Mouse (Mus musculus) forebrain, embryonic 12.5 days (tissue): ENCODE measurements around the gene Ndst4. TPM values are rescaled to one million over a fixed set of nuclear protein-coding genes. Genes with fewer than 3 reads are reported as not detected.

Experiments used
- ATAC-seq: fragments of 200-750 bp; cut with Nextera tagmentation; 2 replicates; pipeline ENCODE4 v1.8.0; 2017; ENCODE audit warnings: moderate TSS enrichment; ENCODE audit not compliant: low FRiP score
- H3K27ac ChIP-seq: fragments of 300-500 bp; sonication (generic); 2 replicates; pipeline ENCODE4 v1.5.1; 2016; ENCODE audit warnings: mild to moderate bottlenecking
- H3K27me3 ChIP-seq: fragments of 300-500 bp; sonication (generic); 2 replicates; pipeline ENCODE4 v1.6.1; 2016; ENCODE audit warnings: mild to moderate bottlenecking
- H3K36me3 ChIP-seq: fragments of 300-500 bp; sonication (generic); replicated peaks from 2 replicates; pipeline ENCODE4 v1.6.1; 2016; ENCODE audit warnings: mild to moderate bottlenecking
- H3K4me1 ChIP-seq: fragments of 300-500 bp; sonication (generic); 2 replicates; pipeline ENCODE4 v1.6.1; 2016
- H3K4me2 ChIP-seq: fragments of 300-500 bp; sonication (generic); 2 replicates; pipeline ENCODE4 v1.6.1; 2016; ENCODE audit warnings: mild to moderate bottlenecking, moderate library complexity
- H3K4me3 ChIP-seq: fragments of 300-500 bp; sonication (generic); replicated peaks from 2 replicates; pipeline ENCODE4 v1.5.1; 2016; ENCODE audit warnings: mild to moderate bottlenecking
- H3K9ac ChIP-seq: fragments of 300-500 bp; sonication (generic); 2 replicates; pipeline ENCODE4 v1.6.1; 2016; ENCODE audit warnings: mild to moderate bottlenecking
- H3K9me3 ChIP-seq: fragments of 300-500 bp; sonication (generic); 2 replicates; pipeline ENCODE4 v1.6.1; 2016
- WGBS: fragments of 180-500 bp; shearing (Covaris S2); methylation state at CpG from one replicate; pipeline ENCODE4 v1.1.7; 2016; 5-methylcytosine and 5-hydroxymethylcytosine counted together
- polyA plus RNA-seq: library from polyadenylated mRNA; unstranded; fragments of >200 nt; fragmentation: Nextera tagmentation; extraction: Ambion mirVana; gene quantifications from 2 replicates; pipeline ENCODE4 v1.2.1, GENCODE M21; 2016

Gene Ndst4
- polyA plus RNA-seq, 1 experiment from 2014 or later, result 1.4 TPM

GRCm38 (mm10) chr3:125745142-125745496 lies 341.2 kb downstream of the Ndst4 start:
- H3K36me3 ChIP-seq, result no peaks in the 10 kb centered on the region
- H3K4me1 ChIP-seq, result no peaks in the 10 kb centered on the region
- no peak overlapping the region for H3K4me2 ChIP-seq
- no peaks in the 10 kb centered on the region for H3K9me3 ChIP-seq
- H3K27me3 ChIP-seq, result no peaks in the 10 kb centered on the region
- ATAC-seq, result no peak
- no peak overlapping the region for H3K27ac ChIP-seq
- H3K4me3 ChIP-seq, result no peak overlapping the region
- H3K9ac ChIP-seq, result no peak overlapping the region
- 79% methylated on average over 3 of the region's 3 CpGs for WGBS

- Histone ChIP-seq H3K9me3 (no peaks in the 10 kb centered on the region), H3K27me3 (no peaks in the 10 kb centered on the region), H3K27ac (no peak overlapping the region), H3K4me2 (no peak overlapping the region), H3K36me3 (no peaks in the 10 kb centered on the region), H3K9ac (no peak overlapping the region), H3K4me1 (no peaks in the 10 kb centered on the region), H3K4me3 (no peak overlapping the region)
- WGBS, result 78% methylated on average over 3 of the region's 3 CpGs
- no peak for ATAC-seq
Measured at GRCm38 (mm10) chr3:125746367-125746766, 342.5 kb downstream of the Ndst4 start.

- Histone ChIP-seq H3K4me1 (no peaks in the 10 kb centered on the region), H3K4me2 (no peak overlapping the region), H3K4me3 (no peak overlapping the region), H3K36me3 (no peaks in the 10 kb centered on the region), H3K9ac (no peak overlapping the region), H3K9me3 (no peaks in the 10 kb centered on the region), H3K27me3 (no peaks in the 10 kb centered on the region), H3K27ac (no peak overlapping the region)
- ATAC-seq, result 0 out of 2 replicates have a peak, but pooled peaks have one; percentile 46
- 81% methylated on average over 1 of the region's 1 CpGs for WGBS
Measured at GRCm38 (mm10) chr3:125756911-125757310, 353.0 kb downstream of the Ndst4 start.

GRCm38 (mm10) chr3:125760711-125761110 lies 356.8 kb downstream of the Ndst4 start:
- no peaks in the 10 kb centered on the region for H3K9me3 ChIP-seq
- H3K36me3 ChIP-seq, result no peaks in the 10 kb centered on the region
- no peaks in the 10 kb centered on the region for H3K27me3 ChIP-seq

More at GRCm38 (mm10) chr3:125760711-125761110, 356.8 kb downstream of the Ndst4 start:
- Histone ChIP-seq H3K4me3 (no peak overlapping the region), H3K27ac (no peak overlapping the region), H3K4me2 (no peak overlapping the region), H3K9ac (no peak overlapping the region), H3K4me1 (no peaks in the 10 kb centered on the region)
- ATAC-seq, result no peak
